Comparison of ENCODE assay signal across 8 mouse cellular contexts in the genomic region with DNA sequence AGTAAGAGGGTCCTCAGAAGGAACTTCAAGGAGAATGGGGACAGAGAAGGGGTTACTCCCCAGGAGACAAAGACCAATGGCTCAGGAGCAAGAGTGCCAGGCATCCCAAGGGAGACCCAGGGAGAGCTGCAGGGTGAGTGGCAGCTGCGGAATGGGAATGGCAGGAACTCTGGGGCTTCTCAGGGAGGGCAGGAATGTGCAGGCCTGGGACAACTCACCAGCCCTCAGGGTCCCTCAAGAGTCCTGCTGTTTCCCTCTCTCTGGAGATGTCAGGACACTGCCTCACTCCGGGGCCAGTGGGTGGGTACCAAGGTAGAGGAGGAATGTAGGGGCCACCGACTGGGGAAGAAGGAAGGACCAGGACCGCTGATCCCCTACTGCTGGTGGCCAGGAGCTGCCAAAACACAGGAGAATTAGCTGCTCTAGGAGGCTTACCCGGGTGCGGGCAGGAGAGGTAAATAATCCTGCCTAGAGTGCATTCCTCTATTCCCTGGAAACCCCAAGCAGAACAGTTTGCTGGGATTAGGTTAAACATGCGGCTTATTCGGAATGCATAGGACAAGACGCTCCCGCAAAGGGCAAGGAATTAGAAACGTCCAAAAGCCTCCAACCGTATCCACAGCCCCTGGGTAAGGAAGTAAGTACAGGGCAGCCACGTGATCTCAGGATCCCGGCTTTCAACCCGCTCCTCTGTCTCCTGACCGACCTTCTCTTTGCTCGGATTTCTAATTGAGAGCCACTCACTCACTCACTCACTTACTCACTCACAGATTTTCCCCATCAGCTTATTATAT. TPM values are rescaled to one million over a fixed set of nuclear protein-coding genes. Genes with fewer than 3 reads are reported as not detected.
DNase-seq lines count a peak whose midpoint lies in the region; ATAC-seq lines count a peak whose summit lies in the region.

No protein-coding gene starts in this region.

- H3K4me3 ChIP-seq in lung, embryonic 15.5 days, result no peak overlapping the region
- no peak overlapping the region for H3K4me3 ChIP-seq in hindbrain, embryonic 11.5 days (ENCODE audit: low read depth, low read length)
- no peak overlapping the region for H3K4me3 ChIP-seq in limb, embryonic 11.5 days (ENCODE audit: low read depth, low read length)
- peak overlapping the region; percentile 13; the same call in 1 of the 2 replicates for H3K4me3 ChIP-seq in stomach, embryonic 15.5 days (replicated peaks)

- H3K27me3 ChIP-seq in lung, embryonic 15.5 days, result no peaks in the 10 kb centered on the region
- H3K27me3 ChIP-seq in hindbrain, embryonic 11.5 days (ENCODE audit: control insufficient read depth, insufficient read depth, low read length), result no peaks in the 10 kb centered on the region
- H3K27me3 ChIP-seq in limb, embryonic 11.5 days (ENCODE audit: control insufficient read depth, insufficient read depth, low read length), result no peaks in the 10 kb centered on the region
- 0 out of 2 replicates have a peak, but pooled peaks cover 7% of the 10 kb centered on the region for H3K27me3 ChIP-seq in stomach, embryonic 15.5 days (replicated peaks)

- no peak for DNase-seq in lung, postnatal 25 days (ENCODE audit: low spot score)
- peak; percentile 41 for DNase-seq in hindbrain, embryonic 11.5 days (ENCODE audit: low spot score)
- DNase-seq in limb, embryonic 11.5 days (ENCODE audit: low spot score), result peak; percentile 56
- DNase-seq in right cerebral cortex, adult 18-20 months, result no peak
- DNase-seq in cerebellum, adult 9-11 months, result no peak
- DNase-seq in thymus, postnatal 36 days, result no peak

- no peaks in the 10 kb centered on the region for H3K36me3 ChIP-seq in lung, embryonic 15.5 days
- no peaks in the 10 kb centered on the region for H3K36me3 ChIP-seq in hindbrain, embryonic 11.5 days (ENCODE audit: control insufficient read depth, insufficient read depth, low read length)
- H3K36me3 ChIP-seq in limb, embryonic 11.5 days (ENCODE audit: control insufficient read depth, insufficient read depth, low read length), result no peaks in the 10 kb centered on the region
- no peaks in the 10 kb centered on the region for H3K36me3 ChIP-seq in stomach, embryonic 15.5 days

- 8% methylated on average over 17 of the region's 17 CpGs for WGBS in lung, embryonic 15.5 days
- 8% methylated on average over 17 of the region's 17 CpGs for WGBS in hindbrain, embryonic 11.5 days
- WGBS in limb, embryonic 11.5 days, result 10% methylated on average over 17 of the region's 17 CpGs
- 13% methylated on average over 17 of the region's 17 CpGs for WGBS in stomach, embryonic 15.5 days

- no peaks in the 10 kb centered on the region for H3K9me3 ChIP-seq in lung, embryonic 15.5 days
- no peaks in the 10 kb centered on the region for H3K9me3 ChIP-seq in hindbrain, embryonic 11.5 days (ENCODE audit: control insufficient read depth, low read length)
- H3K9me3 ChIP-seq in limb, embryonic 11.5 days (ENCODE audit: control insufficient read depth, low read length), result no peaks in the 10 kb centered on the region
- no peaks in the 10 kb centered on the region for H3K9me3 ChIP-seq in stomach, embryonic 15.5 days

- H3K9ac ChIP-seq in lung, embryonic 15.5 days, result peak overlapping the region; percentile 1; the same call in 1 of the 2 replicates
- no peak overlapping the region for H3K9ac ChIP-seq in hindbrain, embryonic 11.5 days (ENCODE audit: low read depth, low read length)
- H3K9ac ChIP-seq in limb, embryonic 11.5 days (ENCODE audit: low read length), result no peak overlapping the region
- no peak overlapping the region for H3K9ac ChIP-seq in stomach, embryonic 15.5 days

- peaks cover 17% of the 10 kb centered on the region for H3K4me1 ChIP-seq in lung, embryonic 15.5 days
- no peaks in the 10 kb centered on the region; the same call in 1 of the 2 replicates for H3K4me1 ChIP-seq in hindbrain, embryonic 11.5 days (replicated peaks; ENCODE audit: control insufficient read depth, insufficient read depth, low read length)
- peaks cover 7% of the 10 kb centered on the region; the same call in 1 of the 2 replicates for H3K4me1 ChIP-seq in limb, embryonic 11.5 days (ENCODE audit: control insufficient read depth, insufficient read depth, low read length)
- H3K4me1 ChIP-seq in stomach, embryonic 15.5 days, result peaks cover 8% of the 10 kb centered on the region; the same call in 1 of the 2 replicates

- peak overlapping the region; percentile 44 for H3K4me2 ChIP-seq in lung, embryonic 15.5 days
- H3K4me2 ChIP-seq in hindbrain, embryonic 11.5 days (replicated peaks; ENCODE audit: low read depth, low read length), result peak overlapping the region; percentile 18; the same call in 1 of the 2 replicates
- peak overlapping the region; percentile 31 for H3K4me2 ChIP-seq in limb, embryonic 11.5 days (ENCODE audit: low read depth, severe bottlenecking)
- H3K4me2 ChIP-seq in stomach, embryonic 15.5 days, result peak overlapping the region; percentile 23

- H3K27ac ChIP-seq in lung, embryonic 15.5 days, result no peak overlapping the region
- no peak overlapping the region for H3K27ac ChIP-seq in hindbrain, embryonic 11.5 days (ENCODE audit: low read depth, low read length)
- no peak overlapping the region for H3K27ac ChIP-seq in limb, embryonic 11.5 days (replicated peaks; ENCODE audit: low read depth, low read length)
- H3K27ac ChIP-seq in stomach, embryonic 15.5 days, result no peak overlapping the region

- 0 out of 2 replicates have a peak, but pooled peaks have one; percentile 36 for ATAC-seq in lung, embryonic 15.5 days (ENCODE audit: borderline replicate concordance, extremely low read depth, low FRiP score, low TSS enrichment)
- peak; percentile 52; the same call in 1 of the 2 replicates for ATAC-seq in hindbrain, embryonic 11.5 days (ENCODE audit: low FRiP score)
- 0 out of 2 replicates have a peak, but pooled peaks have one; percentile 11 for ATAC-seq in limb, embryonic 11.5 days (ENCODE audit: insufficient number of reproducible peaks, low FRiP score, low TSS enrichment, low read depth)
- ATAC-seq in stomach, embryonic 15.5 days (ENCODE audit: insufficient read depth, low FRiP score, low read depth), result no peak

RNA-seq across cellular contexts. Expression of a gene that starts 32.0 kb away (rescaled TPM):
- 28.4 and 32.1 TPM in 2 replicates for polyA plus RNA-seq in lung, embryonic 15.5 days (2015; fragmentation: Nextera tagmentation; extraction: Ambion mirVana)
- 130 and 214 TPM in 2 replicates for polyA plus RNA-seq in hindbrain, embryonic 11.5 days (2014; fragmentation: Nextera tagmentation; extraction: Ambion mirVana)
- polyA plus RNA-seq in limb, embryonic 11.5 days (2014; fragmentation: Nextera tagmentation; extraction: Ambion mirVana), result 81.8 and 85.1 TPM in 2 replicates
- polyA plus RNA-seq in stomach, embryonic 15.5 days (2015; fragmentation: Nextera tagmentation; extraction: Ambion mirVana), result 40.8 and 43.4 TPM in 2 replicates

Comparison
In these comparisons a context has a peak if more than half of its experiments do, and no peak if none do; other contexts are left out.
1. DNase-seq: peak in hindbrain, embryonic 11.5 days (single experiment) and limb, embryonic 11.5 days (single experiment); none in lung, postnatal 25 days (single experiment), right cerebral cortex, adult 18-20 months (single experiment), cerebellum, adult 9-11 months (single experiment) and thymus, postnatal 36 days (0 of 2).
2. Peak in every context shown above with its lines, with median percentiles within 50 percentile points of each other: H3K4me2 ChIP-seq.